Mouse (Mus musculus): ENCODE measurements around the gene Ubac2.
"Not testable (repeated sequence)": the region's sequence is repeated elsewhere in the genome, so short reads cannot be mapped to it uniquely, and the experiment has no call there.

GRCm38 (mm10) chr14:122068036-122068435 lies 189.6 kb downstream of the Ubac2 start:
- TF ChIP-seq CTCF, EP300 (IDR thresholded peaks at IDR 0.05; ENCODE audit: low read depth): not testable (repeated sequence)
